Mouse (Mus musculus) liver, embryonic 14.5 days (tissue): ENCODE data around the gene Bloc1s6. TPM values are rescaled to one million over a fixed set of nuclear protein-coding genes. Genes with fewer than 3 reads are reported as not detected.

Source experiments
- ATAC-seq: fragments of 200-750 bp; cut with Nextera tagmentation; 2 replicates; pipeline ENCODE4 v1.8.0; 2017; ENCODE audit warnings: moderate number of reproducible peaks, mild to moderate bottlenecking, moderate library complexity; ENCODE audit not compliant: insufficient read depth
- DNase-seq, 3 experiments: peaks; one replicate each; pipeline ENCODE4 v3.0.0-alpha.2; 2012 to 2013; ENCODE audit warnings: low read depth in 3 of 3, low spot score in 3 of 3
- H3K27ac ChIP-seq: fragments of 300-500 bp; sonication (generic); 2 replicates; pipeline ENCODE4 v1.5.1; 2014; ENCODE audit warnings: moderate library complexity, mild to moderate bottlenecking, control low read depth, inconsistent platforms
- H3K27me3 ChIP-seq: fragments of 300-500 bp; sonication (generic); 2 replicates; pipeline ENCODE4 v1.6.1; 2014; ENCODE audit warnings: mild to moderate bottlenecking, low read length, moderate library complexity; ENCODE audit not compliant: control insufficient read depth, insufficient read depth
- H3K36me3 ChIP-seq: fragments of 300-500 bp; sonication (generic); replicated peaks from 2 replicates; pipeline ENCODE4 v1.6.1; 2014; ENCODE audit warnings: low read depth; ENCODE audit not compliant: control insufficient read depth, insufficient read depth
- H3K4me1 ChIP-seq, 2 experiments: fragments of 200-500 bp in 1 of 2; fragments of 300-500 bp in 1 of 2; sonication (generic) in 1 of 2; replicated peaks; 2 replicates each; pipeline ENCODE4 v1.6.1; 2012 to 2014; ENCODE audit warnings: antibody characterized with exemption in 1 of 2, inconsistent platforms in 1 of 2, low read length in 1 of 2; ENCODE audit not compliant: control insufficient read depth in 2 of 2, insufficient read depth in 2 of 2
- H3K4me2 ChIP-seq: fragments of 300-500 bp; sonication (generic); 2 replicates; pipeline ENCODE4 v1.6.1; 2014; ENCODE audit warnings: low read depth, mild to moderate bottlenecking, control low read depth, moderate library complexity
- H3K4me3 ChIP-seq, 2 experiments: fragments of 200-500 bp in 1 of 2; fragments of 300-500 bp in 1 of 2; sonication (generic) in 1 of 2; 2 replicates each; pipeline ENCODE4 v1.5.1; 2012 to 2014; ENCODE audit warnings: low read depth in 2 of 2, low read length in 2 of 2, mild to moderate bottlenecking in 2 of 2, control low read depth in 1 of 2, inconsistent platforms in 1 of 2, moderate library complexity in 1 of 2; ENCODE audit not compliant: insufficient read depth in 1 of 2
- H3K9ac ChIP-seq: fragments of 300-500 bp; sonication (generic); replicated peaks from 2 replicates; pipeline ENCODE4 v1.6.1; 2014; ENCODE audit warnings: mild to moderate bottlenecking, control low read depth, moderate library complexity
- H3K9me3 ChIP-seq: fragments of 300-500 bp; sonication (generic); 2 replicates; pipeline ENCODE4 v1.6.1; 2016; ENCODE audit warnings: low read length, mixed read lengths; ENCODE audit not compliant: control insufficient read depth
- CTCF ChIP-seq: IDR thresholded peaks from 2 replicates; pipeline ENCODE4 v1.5.1; 2016; ENCODE audit warnings: antibody characterized with exemption, low read depth, control low read depth
- EP300 ChIP-seq: IDR thresholded peaks from 2 replicates; pipeline ENCODE4 v1.6.1; 2016; ENCODE audit warnings: antibody characterized with exemption, low read depth
- WGBS: fragments of 180-500 bp; shearing (Covaris S2); extraction: QIAGEN DNeasy Blood & Tissue Kit; methylation state at CpG from one replicate; pipeline ENCODE4 v1.1.7; 2014; ENCODE audit not compliant: insufficient replicate concordance; 5-methylcytosine and 5-hydroxymethylcytosine counted together
- polyA plus RNA-seq, 2 experiments: library from polyadenylated mRNA; depleted of rRNA in 1 of 2; stranded (reverse) in 1 of 2; unstranded in 1 of 2; fragments of >200 nt; fragmentation: Nextera tagmentation in 1 of 2; extraction: Ambion mirVana in 1 of 2; gene quantifications; 2 replicates each; pipeline versions ENCODE4 v1.2.1 to v1.2.3; 2012 to 2014

The Bloc1s6 gene
- polyA plus RNA-seq, 2 experiments, result 7.8 to 15.1 TPM

DNA sequence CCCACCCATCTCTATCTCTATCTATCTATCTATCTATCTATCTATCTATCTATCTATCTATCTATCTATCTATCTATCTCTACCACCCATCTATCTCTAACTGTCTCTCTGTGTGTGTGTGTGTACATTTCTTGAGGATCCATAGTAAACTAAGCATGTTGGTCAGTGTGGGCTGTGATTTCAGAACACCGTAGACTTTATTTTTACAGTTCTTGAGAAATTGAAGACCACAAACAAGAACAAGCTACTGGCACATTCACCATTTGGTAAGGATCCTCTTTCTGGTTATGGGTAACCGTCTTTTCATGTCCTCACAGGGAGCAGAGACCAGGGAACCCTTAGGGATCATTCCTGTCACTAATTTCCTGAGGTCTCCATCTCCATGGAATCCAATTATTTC is 25.5 kb upstream of the Bloc1s6 start:
- H3K9ac ChIP-seq, result no peak overlapping the region
- DNase-seq (no peak), ATAC-seq (no peak)
- no peaks in the 10 kb centered on the region for H3K27me3 ChIP-seq
- H3K4me3 ChIP-seq, result no peak overlapping the region
- no peak overlapping the region for H3K27ac ChIP-seq
- no peaks in the 10 kb centered on the region for H3K36me3 ChIP-seq
- H3K4me2 ChIP-seq, result no peak overlapping the region
- TF ChIP-seq EP300, result no peak
- TF ChIP-seq CTCF, result no peak
- 62% methylated on average over 2 of the region's 2 CpGs for WGBS
- H3K4me1 ChIP-seq, result no peaks in the 10 kb centered on the region
- no peaks in the 10 kb centered on the region for H3K9me3 ChIP-seq

DNA sequence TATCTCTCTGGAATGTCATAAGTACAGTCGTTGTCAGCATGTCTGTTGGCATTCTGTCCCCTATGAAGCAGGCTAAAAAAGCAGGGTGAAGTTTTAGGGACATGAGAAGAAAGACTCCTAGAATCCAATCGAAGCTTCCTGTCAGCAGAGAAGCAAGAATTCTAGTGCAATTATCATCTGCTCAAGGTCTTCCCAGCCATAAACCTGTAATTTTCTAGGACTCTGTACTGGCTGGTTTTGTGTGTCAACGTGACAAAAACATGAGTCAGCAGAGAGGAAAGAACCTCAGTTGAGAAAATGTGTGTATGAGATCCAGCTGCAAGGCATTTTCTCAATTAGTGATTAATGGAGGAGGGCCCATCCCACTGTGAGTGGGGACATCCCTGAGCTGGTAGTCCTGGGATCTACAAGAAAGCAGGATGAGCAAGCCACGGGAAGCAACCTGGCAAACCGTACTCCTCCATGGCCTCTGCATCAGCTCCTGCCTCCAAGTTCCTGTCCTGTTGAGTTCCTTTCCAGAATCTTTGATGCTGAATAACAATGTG is 23.1 kb upstream of the Bloc1s6 start:
- no peak for TF ChIP-seq CTCF
- no peak for TF ChIP-seq EP300
- DNase-seq, result no peak
- ATAC-seq, result no peak
- no peaks in the 10 kb centered on the region for H3K27me3 ChIP-seq
- WGBS, result 50% methylated on average over 5 of the region's 5 CpGs
- no peaks in the 10 kb centered on the region for H3K9me3 ChIP-seq
- no peak overlapping the region for H3K4me2 ChIP-seq
- no peak overlapping the region for H3K27ac ChIP-seq
- H3K36me3 ChIP-seq, result no peaks in the 10 kb centered on the region
- H3K4me3 ChIP-seq, result no peak overlapping the region
- no peak overlapping the region for H3K9ac ChIP-seq
- no peaks in the 10 kb centered on the region for H3K4me1 ChIP-seq

DNA sequence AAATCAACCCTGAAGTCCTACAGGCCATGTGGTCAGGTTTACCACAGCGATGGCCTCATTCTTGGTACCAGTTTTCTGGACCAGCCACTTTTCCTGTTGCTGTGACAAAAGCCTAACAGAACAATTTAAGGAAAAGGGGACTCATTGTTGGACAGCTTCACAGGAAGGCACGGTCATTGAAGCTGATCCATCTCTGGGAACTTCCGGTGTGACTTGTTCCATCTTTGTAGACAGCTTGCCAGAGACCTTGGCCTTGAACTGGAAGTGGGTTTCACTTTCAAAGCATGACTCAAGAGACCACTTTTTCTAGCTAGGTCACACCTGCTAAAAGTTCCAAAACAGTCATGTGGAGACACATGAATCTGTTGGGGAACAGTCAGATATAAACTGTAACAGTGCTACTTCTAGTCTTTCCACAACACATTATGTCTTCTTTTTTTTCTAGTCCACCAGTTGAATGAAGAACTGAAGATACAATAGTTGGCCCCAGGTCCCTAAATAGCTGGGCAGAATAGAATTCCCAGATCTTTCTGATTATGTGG is 21.9 kb upstream of the Bloc1s6 start:
- H3K4me2 ChIP-seq, result no peak overlapping the region
- H3K27ac ChIP-seq, result no peak overlapping the region
- ATAC-seq (no peak), DNase-seq (no peak)
- H3K4me3 ChIP-seq, result no peak overlapping the region
- TF ChIP-seq CTCF, result no peak
- TF ChIP-seq EP300, result no peak
- no peaks in the 10 kb centered on the region for H3K36me3 ChIP-seq
- WGBS, result 30% methylated on average over 3 of the region's 3 CpGs
- H3K9me3 ChIP-seq, result no peaks in the 10 kb centered on the region
- no peaks in the 10 kb centered on the region for H3K4me1 ChIP-seq
- H3K9ac ChIP-seq, result no peak overlapping the region
- no peaks in the 10 kb centered on the region for H3K27me3 ChIP-seq

DNA sequence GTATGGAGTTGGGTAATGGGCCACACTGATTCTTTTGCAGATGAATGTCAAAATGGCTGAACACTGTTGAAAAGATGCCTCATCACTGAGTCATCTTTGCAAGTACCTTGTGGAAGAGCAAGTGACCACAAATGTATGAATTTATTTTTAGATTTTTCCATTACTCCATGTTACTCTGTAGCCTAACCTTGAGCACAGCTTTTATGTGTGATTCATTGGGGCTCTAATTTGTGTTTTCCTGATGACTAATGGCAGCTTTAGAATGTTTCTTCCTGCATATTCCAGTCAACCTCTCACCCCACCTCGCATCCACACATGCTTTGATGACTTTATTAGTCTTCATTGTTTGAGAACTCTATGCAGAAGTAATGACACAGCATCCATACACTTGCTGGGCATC is 19.1 kb upstream of the Bloc1s6 start:
- no peaks in the 10 kb centered on the region for H3K27me3 ChIP-seq
- no peaks in the 10 kb centered on the region for H3K4me1 ChIP-seq
- no peak overlapping the region for H3K4me2 ChIP-seq
- no peaks in the 10 kb centered on the region for H3K36me3 ChIP-seq
- no peak overlapping the region for H3K27ac ChIP-seq
- no peak for DNase-seq
- 33% methylated on average over 1 of the region's 1 CpGs for WGBS
- ATAC-seq, result no peak
- H3K9me3 ChIP-seq, result no peaks in the 10 kb centered on the region
- TF ChIP-seq CTCF (no peak), EP300 (no peak)
- no peak overlapping the region for H3K4me3 ChIP-seq
- H3K9ac ChIP-seq, result no peak overlapping the region

DNA sequence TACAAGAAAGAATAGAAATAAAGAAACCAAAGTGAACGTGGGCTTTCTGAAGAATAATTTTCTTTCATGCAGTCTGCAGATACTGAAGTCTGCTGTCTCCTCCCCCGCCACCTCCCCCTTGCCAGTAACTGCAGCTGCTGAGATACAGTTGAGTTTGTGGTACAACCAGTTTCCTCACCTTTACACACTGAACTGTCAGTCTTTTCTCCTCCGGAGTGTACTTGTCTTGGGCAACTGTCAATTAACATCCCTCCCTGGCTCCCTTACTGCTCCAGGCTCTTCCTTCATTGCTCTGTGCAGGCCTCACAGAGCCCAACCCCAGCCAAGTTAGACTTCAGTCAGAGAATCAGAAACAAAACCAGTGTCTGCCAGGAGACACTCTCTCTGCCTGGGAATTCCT is 17.7 kb upstream of the Bloc1s6 start:
- no peak for ATAC-seq
- Histone ChIP-seq H3K4me3 (no peak overlapping the region), H3K4me2 (no peak overlapping the region), H3K36me3 (no peaks in the 10 kb centered on the region), H3K9me3 (no peaks in the 10 kb centered on the region), H3K4me1 (no peaks in the 10 kb centered on the region), H3K27ac (no peak overlapping the region), H3K27me3 (no peaks in the 10 kb centered on the region), H3K9ac (no peak overlapping the region)
- 40% methylated on average over 3 of the region's 3 CpGs for WGBS
- DNase-seq, result no peak
- TF ChIP-seq EP300 (no peak), CTCF (no peak)
